Mouse (Mus musculus): Measurements from ENCODE around the gene Utp3. TPM values are rescaled to one million over a fixed set of nuclear protein-coding genes. Genes with fewer than 3 reads are reported as not detected.

Utp3 gene
- total and polyA plus RNA-seq, 2 experiments from 2014 or later = 11.3 to 51.8 TPM

DNA sequence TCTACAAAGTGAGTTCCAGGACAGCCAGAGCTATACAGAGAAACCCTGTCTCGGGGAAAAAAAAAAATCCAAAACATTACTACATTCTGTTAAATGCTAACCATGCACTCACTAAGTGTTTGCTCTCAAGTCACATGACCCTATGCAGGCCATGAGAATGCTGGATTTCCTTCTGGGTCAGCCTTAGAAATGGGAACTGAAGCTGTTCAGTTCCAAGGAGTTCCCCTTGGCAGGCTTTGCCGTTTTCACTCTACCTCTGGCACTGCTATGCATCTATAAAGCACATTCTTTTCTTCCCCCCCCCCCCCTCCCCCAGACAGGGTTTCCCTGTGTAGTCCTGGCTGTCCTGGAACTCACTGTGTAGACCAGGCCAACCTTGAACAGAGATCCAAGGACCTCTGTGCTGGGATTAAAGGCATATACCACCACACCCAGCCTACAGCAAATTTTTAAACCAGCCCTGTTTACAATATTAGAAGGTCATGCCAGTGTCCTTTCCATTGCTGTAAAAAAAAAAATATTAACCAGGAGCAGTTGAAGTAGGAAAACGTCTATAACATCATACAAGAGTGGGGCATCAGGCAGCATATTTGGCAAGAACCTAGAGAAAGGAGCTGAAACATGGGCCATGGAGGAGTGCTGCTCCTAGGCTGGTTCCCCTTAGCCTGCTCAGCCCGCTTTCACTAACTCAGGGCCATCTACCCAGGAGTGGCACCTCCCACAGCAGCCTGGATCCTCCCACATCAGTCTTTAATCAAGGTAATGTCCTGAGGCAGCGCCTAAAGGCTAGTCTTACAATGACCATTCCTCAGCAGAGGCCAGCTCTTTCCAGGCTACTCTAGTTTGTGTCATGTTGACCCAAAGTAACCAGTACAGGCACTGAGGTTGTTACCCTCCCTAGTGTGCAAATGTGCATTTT is 41.5 kb downstream of the Utp3 start:
- Histone ChIP-seq H3K4me1 (ENCODE audit: insufficient read depth, low read length) (no peaks in the 10 kb centered on the region), H3K27ac (no peak overlapping the region), H3K4me2 (ENCODE audit: low read depth, low read length) (no peak overlapping the region), H3K9me3 (ENCODE audit: low read length) (no peaks in the 10 kb centered on the region), H3K9ac (replicated peaks; ENCODE audit: low read length) (no peak overlapping the region), H3K36me3 (ENCODE audit: insufficient read depth, low read length) (no peaks in the 10 kb centered on the region), H3K27me3 (ENCODE audit: insufficient read depth, low read length) (no peaks in the 10 kb centered on the region), H3K4me3 (ENCODE audit: low read length) (no peak overlapping the region)
- ATAC-seq = no peak
- no peak for TF ChIP-seq CTCF (IDR thresholded peaks at IDR 0.05; ENCODE audit: low read depth)
- WGBS = 84% methylated on average over 5 of the region's 5 CpGs
- DNase-seq (ENCODE audit: low spot score) = no peak

GRCm38 (mm10) chr5:88598961-88599360 is 44.7 kb downstream of the Utp3 start:
- no peaks in the 10 kb centered on the region for H3K36me3 ChIP-seq (ENCODE audit: insufficient read depth, low read length)
- H3K27me3 ChIP-seq (ENCODE audit: insufficient read depth, low read length) = no peaks in the 10 kb centered on the region
- no peaks in the 10 kb centered on the region for H3K4me1 ChIP-seq (ENCODE audit: insufficient read depth, low read length)
- H3K9ac ChIP-seq (replicated peaks; ENCODE audit: low read length) = no peak overlapping the region
- no peak overlapping the region for H3K27ac ChIP-seq
- no peaks in the 10 kb centered on the region for H3K9me3 ChIP-seq (ENCODE audit: low read length)
- WGBS = 88% methylated on average over 6 of the region's 6 CpGs
- no peak overlapping the region for H3K4me2 ChIP-seq (ENCODE audit: low read depth, low read length)
- no peak overlapping the region for H3K4me3 ChIP-seq (ENCODE audit: low read length)
- no peak for ATAC-seq
- TF ChIP-seq CTCF (IDR thresholded peaks at IDR 0.05; ENCODE audit: low read depth) = no peak
- DNase-seq (ENCODE audit: low spot score) = no peak

DNA sequence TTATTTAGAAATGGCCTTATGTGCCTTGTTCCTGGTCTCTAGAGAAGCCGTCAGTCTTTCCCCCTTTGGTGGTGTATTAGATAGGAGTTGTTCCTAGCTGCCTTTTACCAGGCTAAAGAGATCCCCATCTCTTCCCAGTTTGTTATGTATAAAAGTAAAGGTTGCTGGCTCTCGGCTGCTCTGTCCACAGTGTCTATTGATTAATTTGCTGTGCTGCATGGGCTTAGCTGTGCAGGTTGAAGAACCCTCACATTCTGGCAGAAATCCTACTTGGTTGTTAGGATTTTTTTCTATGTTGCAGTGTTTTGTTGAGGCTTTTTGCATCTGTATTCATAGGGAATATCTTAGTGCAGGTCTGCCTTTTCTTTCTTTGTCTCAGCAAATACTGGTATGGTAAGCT is 47.8 kb downstream of the Utp3 start:
- Histone ChIP-seq H3K4me2 (ENCODE audit: low read depth, low read length) (no peak overlapping the region), H3K4me3 (ENCODE audit: low read length) (no peak overlapping the region), H3K36me3 (ENCODE audit: insufficient read depth, low read length) (no peaks in the 10 kb centered on the region), H3K27ac (no peak overlapping the region), H3K27me3 (ENCODE audit: insufficient read depth, low read length) (no peaks in the 10 kb centered on the region), H3K9me3 (ENCODE audit: low read length) (no peaks in the 10 kb centered on the region), H3K4me1 (ENCODE audit: insufficient read depth, low read length) (no peaks in the 10 kb centered on the region), H3K9ac (replicated peaks; ENCODE audit: low read length) (no peak overlapping the region)
- no peak for DNase-seq (ENCODE audit: low spot score)
- ATAC-seq = no peak
- no peak for TF ChIP-seq CTCF (IDR thresholded peaks at IDR 0.05; ENCODE audit: low read depth)
- WGBS = 84% methylated on average over 2 of the region's 2 CpGs

- H3K9ac ChIP-seq (replicated peaks; ENCODE audit: low read length) = no peak overlapping the region
- no peaks in the 10 kb centered on the region for H3K36me3 ChIP-seq (ENCODE audit: insufficient read depth, low read length)
- H3K4me3 ChIP-seq (ENCODE audit: low read length) = no peak overlapping the region
- H3K27me3 ChIP-seq (ENCODE audit: insufficient read depth, low read length) = no peaks in the 10 kb centered on the region
- no peaks in the 10 kb centered on the region for H3K9me3 ChIP-seq (ENCODE audit: low read length)
- no peak overlapping the region for H3K27ac ChIP-seq
- no peak for TF ChIP-seq CTCF (IDR thresholded peaks at IDR 0.05; ENCODE audit: low read depth)
- H3K4me1 ChIP-seq (ENCODE audit: insufficient read depth, low read length) = no peaks in the 10 kb centered on the region
- ATAC-seq (no peak), DNase-seq (ENCODE audit: low spot score) (no peak)
- WGBS = 93% methylated on average over 3 of the region's 3 CpGs
- no peak overlapping the region for H3K4me2 ChIP-seq (ENCODE audit: low read depth, low read length)
Observed at GRCm38 (mm10) chr5:88602713-88603112, 48.5 kb downstream of the Utp3 start.

- H3K36me3 ChIP-seq (ENCODE audit: insufficient read depth, low read length) = no peaks in the 10 kb centered on the region
- H3K4me2 ChIP-seq (ENCODE audit: low read depth, low read length) = no peak overlapping the region
- H3K9ac ChIP-seq (replicated peaks; ENCODE audit: low read length) = no peak overlapping the region
- H3K27ac ChIP-seq = no peak overlapping the region
- H3K9me3 ChIP-seq (ENCODE audit: low read length) = no peaks in the 10 kb centered on the region
- ATAC-seq (no peak), DNase-seq (ENCODE audit: low spot score) (no peak)
- H3K4me1 ChIP-seq (ENCODE audit: insufficient read depth, low read length) = no peaks in the 10 kb centered on the region
- H3K4me3 ChIP-seq (ENCODE audit: low read length) = no peak overlapping the region
- 89% methylated on average over 3 of the region's 3 CpGs for WGBS
- no peaks in the 10 kb centered on the region for H3K27me3 ChIP-seq (ENCODE audit: insufficient read depth, low read length)
- TF ChIP-seq CTCF (IDR thresholded peaks at IDR 0.05; ENCODE audit: low read depth) = no peak
Observed at GRCm38 (mm10) chr5:88604046-88604445, 49.8 kb downstream of the Utp3 start.

- Histone ChIP-seq H3K4me3 (ENCODE audit: low read length) (no peak overlapping the region), H3K27me3 (ENCODE audit: insufficient read depth, low read length) (no peaks in the 10 kb centered on the region), H3K4me2 (ENCODE audit: low read depth, low read length) (no peak overlapping the region), H3K27ac (no peak overlapping the region), H3K4me1 (ENCODE audit: insufficient read depth, low read length) (no peaks in the 10 kb centered on the region), H3K9ac (replicated peaks; ENCODE audit: low read length) (no peak overlapping the region), H3K36me3 (ENCODE audit: insufficient read depth, low read length) (no peaks in the 10 kb centered on the region), H3K9me3 (ENCODE audit: low read length) (no peaks in the 10 kb centered on the region)
- ATAC-seq (no peak), DNase-seq (ENCODE audit: low spot score) (no peak)
- no peak for TF ChIP-seq CTCF (IDR thresholded peaks at IDR 0.05; ENCODE audit: low read depth)
- WGBS = 93% methylated on average over 7 of the region's 7 CpGs
Observed at GRCm38 (mm10) chr5:88604641-88605358, 50.5 kb downstream of the Utp3 start.

Other genes starting within 250 kb of the Utp3 start
- not detected in 2 replicates for gene Prol1, start 237.2 kb upstream of the Utp3 start, total RNA-seq (2014; rRNA removed)
- not detected in 2 replicates for gene Prol1, start 237.2 kb upstream of the Utp3 start, polyA plus RNA-seq (2015; fragmentation: Nextera tagmentation; extraction: Ambion mirVana)
- gene Amtn, start 178.4 kb upstream of the Utp3 start, total RNA-seq (2014; rRNA removed) = not detected in 2 replicates
- gene Amtn, start 178.4 kb upstream of the Utp3 start, polyA plus RNA-seq (2015; fragmentation: Nextera tagmentation; extraction: Ambion mirVana) = not detected in 2 replicates
- not detected in 2 replicates for gene Ambn, start 98.5 kb upstream of the Utp3 start, total RNA-seq (2014; rRNA removed)
- gene Ambn, start 98.5 kb upstream of the Utp3 start, polyA plus RNA-seq (2015; fragmentation: Nextera tagmentation; extraction: Ambion mirVana) = 0.09 TPM in 1 of 2 replicates, not detected in the other
- gene Enam, start 66.5 kb upstream of the Utp3 start, total RNA-seq (2014; rRNA removed) = not detected in 2 replicates
- not detected in 2 replicates for gene Enam, start 66.5 kb upstream of the Utp3 start, polyA plus RNA-seq (2015; fragmentation: Nextera tagmentation; extraction: Ambion mirVana)
- gene Jchain, start 26.6 kb upstream of the Utp3 start, total RNA-seq (2014; rRNA removed) = 0.36 and 0.99 TPM in 2 replicates
- 0.29 and 0.45 TPM in 2 replicates for gene Jchain, start 26.6 kb upstream of the Utp3 start, polyA plus RNA-seq (2015; fragmentation: Nextera tagmentation; extraction: Ambion mirVana)
- 169 and 191 TPM in 2 replicates for gene Rufy3, start 10.6 kb downstream of the Utp3 start, total RNA-seq (2014; rRNA removed)
- gene Rufy3, start 10.6 kb downstream of the Utp3 start, polyA plus RNA-seq (2015; fragmentation: Nextera tagmentation; extraction: Ambion mirVana) = 197 and 210 TPM in 2 replicates
- 39.9 and 48.8 TPM in 2 replicates for gene Grsf1, start 121.7 kb downstream of the Utp3 start, total RNA-seq (2014; rRNA removed)
- gene Grsf1, start 121.7 kb downstream of the Utp3 start, polyA plus RNA-seq (2015; fragmentation: Nextera tagmentation; extraction: Ambion mirVana) = 60.7 and 61.8 TPM in 2 replicates
- gene Mob1b, start 166.4 kb downstream of the Utp3 start, total RNA-seq (2014; rRNA removed) = 10.5 and 12.2 TPM in 2 replicates
- gene Mob1b, start 166.4 kb downstream of the Utp3 start, polyA plus RNA-seq (2015; fragmentation: Nextera tagmentation; extraction: Ambion mirVana) = 7.8 and 8.5 TPM in 2 replicates
- gene Dck, start 210.5 kb downstream of the Utp3 start, total RNA-seq (2014; rRNA removed) = 20.3 and 22.3 TPM in 2 replicates
- 29.7 and 31.5 TPM in 2 replicates for gene Dck, start 210.5 kb downstream of the Utp3 start, polyA plus RNA-seq (2015; fragmentation: Nextera tagmentation; extraction: Ambion mirVana)

Measured in hindbrain, postnatal 0 days (tissue).